Mouse (Mus musculus) thymus, postnatal 10 days (tissue): Measurements from ENCODE around the gene Krt9.

Source experiments
- DNase-seq, 2 experiments: peaks; one replicate each; pipeline ENCODE4 v3.0.0; 2021; ENCODE audit warnings: low spot score in 2 of 2

Krt9 gene

DNA sequence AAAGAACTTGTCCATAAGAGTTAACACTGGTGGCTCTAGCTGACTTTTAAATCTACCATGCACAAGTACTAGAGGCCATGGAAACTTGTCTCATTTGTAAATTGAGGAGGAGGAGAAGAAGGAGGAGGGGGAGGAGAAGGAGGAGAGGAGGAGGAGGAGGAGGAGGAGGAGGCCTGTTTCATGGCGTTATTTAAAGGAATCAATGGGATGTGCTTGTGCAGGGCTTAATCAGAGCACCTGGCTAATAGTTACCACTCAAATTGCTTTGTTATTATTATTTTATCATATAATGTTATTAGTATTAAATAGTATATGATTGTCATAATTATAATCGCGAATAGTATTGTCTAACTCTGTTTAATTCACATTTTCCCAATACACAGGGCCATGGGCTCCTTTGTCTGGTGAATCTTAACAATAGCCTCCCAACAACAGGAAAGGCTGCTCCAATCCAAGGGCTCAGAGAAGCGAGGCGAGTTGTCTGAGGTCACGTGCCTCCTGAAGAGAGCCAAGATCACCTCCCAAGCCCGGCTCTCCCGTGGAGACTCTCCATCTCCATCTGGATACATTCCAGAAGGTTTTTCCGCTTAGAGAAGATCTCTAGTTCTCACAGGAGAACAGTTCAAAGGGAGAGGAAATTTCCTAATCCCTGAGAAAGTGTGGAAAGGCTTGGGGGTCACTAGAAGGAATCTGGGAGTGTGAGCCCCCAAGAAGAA is 44.3 kb downstream of the Krt9 start, which contains the start of gene Krt19:
TSS of gene Krt19 (minus strand) at position 51 of the 716 bp plus-strand sequence.
- no peak for DNase-seq

DNA sequence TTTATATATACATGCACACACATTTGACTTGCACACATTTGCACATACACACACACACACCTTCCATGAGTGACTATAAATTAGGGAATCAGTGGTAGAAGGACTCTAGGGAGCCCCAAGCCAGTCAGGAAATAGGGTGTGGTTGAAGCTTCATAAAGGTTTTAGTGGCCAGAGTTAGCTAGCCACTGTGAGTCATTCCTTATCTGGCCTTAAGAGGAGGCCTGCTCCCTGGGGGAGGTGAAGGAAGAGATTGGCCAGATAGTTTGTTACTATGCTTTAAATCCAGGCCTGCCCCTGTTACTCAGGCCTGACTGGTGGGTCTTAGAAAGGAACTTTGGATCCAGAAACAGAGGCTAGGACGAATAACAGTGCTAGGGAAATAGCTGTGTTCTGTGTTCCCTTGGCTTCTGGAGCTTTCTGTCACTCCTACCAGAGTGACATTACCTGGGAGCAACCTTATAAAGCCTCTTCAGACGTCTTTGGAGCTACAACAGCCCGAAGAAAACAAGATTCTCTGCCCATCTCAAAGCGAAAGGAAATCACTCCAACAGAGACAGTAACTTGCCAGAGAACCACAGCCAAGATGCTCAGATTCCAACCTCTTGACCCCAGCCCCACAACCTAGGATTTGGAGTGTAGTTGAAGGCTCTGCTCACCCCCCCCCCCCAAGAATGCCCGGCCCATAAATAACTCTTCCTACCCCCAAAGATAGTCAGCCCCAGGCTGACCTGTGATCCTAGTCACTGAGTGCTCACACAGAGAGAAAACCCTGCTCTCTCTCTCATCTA is 45.3 kb downstream of the Krt9 start:
- no peak for DNase-seq

DNA sequence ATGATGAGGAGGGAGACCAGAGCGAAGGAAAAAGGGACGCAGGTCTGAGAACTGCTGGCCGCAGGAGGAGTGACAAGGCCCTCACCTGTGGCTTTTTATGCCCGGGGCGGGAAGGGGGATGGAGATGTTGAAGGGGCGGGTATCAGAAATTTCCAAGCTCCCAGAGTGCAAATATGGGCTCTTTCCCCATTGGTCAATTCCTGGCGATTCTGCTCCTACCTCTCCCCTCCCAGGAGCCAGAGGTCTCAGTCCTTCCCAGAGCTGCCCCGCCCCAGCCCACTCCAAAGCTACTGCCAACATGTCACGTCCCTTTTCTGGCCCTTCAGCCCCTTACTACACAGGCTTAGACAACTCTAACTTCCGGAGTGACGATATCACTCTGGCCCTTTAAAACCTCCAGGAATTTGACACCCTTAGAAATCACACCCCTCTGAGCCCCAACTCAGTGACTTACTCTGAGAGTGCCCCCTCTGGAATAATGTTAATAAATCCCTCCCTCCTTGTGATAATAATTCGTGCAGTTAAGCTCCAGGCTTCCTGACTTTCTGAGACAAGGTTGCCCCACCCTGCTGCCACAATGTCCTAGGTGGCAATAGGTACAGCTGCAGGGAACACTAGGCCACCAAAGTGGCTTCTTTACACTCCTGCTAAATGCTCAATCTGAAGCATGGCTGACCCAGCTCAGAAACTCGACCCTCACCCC is 47.0 kb downstream of the Krt9 start:
- no peak for DNase-seq

DNA sequence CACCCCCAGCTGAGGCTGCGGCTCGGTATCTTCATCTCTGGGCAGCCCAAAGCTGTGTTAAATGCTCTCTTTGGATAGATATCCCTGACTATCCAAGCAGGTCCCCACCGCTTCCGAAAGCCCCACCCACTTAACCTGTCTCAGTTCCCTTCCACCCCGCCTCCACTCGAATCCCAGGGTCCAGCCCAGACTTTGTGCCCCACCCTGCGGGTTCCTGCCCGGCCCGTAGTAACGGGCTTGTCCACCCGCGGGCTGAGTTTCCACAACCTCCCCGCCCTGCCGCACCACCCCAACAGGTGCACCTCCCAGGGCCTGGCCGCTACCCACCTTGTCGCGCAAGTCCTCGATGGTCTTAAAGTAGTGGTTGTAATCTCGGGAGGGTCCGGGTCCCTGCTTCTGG is 47.9 kb downstream of the Krt9 start:
- no peak for DNase-seq

DNA sequence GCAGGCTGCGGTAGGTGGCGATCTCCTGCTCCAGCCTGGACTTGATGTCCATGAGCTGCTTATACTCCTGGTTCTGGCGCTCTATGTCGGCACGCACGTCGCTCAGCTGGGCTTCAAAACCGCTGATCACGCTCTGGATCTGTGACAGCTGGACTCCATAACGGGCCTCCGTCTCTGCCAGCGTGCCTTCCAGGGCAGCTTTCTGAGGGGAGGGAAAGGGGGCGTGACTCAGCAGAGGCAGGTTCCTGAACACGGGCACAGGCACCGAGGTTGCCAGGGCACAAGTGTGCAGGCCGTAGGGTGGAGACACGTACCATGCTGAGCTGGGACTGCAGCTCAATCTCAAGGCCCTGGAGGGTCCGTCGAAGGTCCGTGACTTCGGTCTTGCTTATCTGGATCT is 52.1 kb downstream of the Krt9 start:
- no peak for DNase-seq

DNA sequence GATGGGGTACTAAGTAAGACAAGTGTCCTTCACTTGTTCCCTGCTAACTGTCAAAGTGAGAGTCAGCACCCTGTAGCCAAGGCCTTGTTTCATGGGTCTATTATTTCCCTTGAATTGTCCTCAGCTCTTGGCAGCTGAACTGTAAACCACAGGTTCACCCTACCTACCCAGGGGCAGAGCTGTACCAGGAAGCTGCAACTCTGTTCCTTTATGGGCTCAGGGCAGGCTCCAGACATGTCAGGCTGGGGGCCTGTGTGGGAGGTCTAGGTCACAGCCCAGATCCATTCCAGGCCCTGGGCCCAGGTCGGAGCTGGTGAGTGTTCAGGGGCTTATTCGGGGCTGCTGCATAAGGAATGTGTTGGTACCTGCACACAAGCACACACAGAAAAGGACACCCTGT is 53.7 kb downstream of the Krt9 start:
- no peak for DNase-seq

DNA sequence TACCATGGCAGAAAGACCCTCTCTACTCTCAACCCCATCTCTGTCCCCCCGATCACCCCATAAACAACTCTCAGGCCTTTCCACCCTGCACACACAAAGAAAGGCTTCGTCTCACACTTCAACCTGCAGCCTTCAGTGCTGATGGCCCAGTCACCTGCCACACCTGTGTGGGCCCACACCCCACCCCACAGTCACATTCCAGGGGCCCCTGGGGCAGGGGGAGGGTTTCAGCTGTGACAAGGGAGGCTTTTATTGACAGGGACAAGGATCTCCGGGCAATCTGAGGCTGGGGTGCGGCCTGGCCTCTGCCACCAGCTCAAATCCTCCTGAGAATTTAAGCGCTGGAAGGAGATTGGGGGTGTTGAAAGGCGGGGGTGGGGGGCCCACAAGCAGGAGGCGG is 54.2 kb downstream of the Krt9 start:
- no peak for DNase-seq

DNA sequence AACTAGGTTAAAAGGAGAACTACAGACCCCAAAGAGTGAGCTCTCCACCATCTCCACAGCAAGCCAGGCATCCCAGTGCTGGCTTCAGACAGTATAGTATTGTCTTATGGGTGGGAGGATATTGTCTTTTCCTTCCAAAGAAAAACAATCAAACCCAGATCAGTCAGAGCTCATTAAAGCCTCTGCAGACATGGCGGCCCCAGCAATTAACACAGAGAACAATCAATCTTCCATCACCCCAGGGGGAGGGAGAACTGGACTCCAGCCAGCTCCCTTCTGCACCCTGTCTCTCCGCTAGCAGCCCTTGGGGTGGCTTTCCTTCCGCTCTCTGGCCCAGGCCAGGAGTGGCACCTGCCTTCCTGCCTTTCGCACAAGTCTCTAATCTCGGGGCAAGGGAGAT is 55.4 kb downstream of the Krt9 start:
- no peak for DNase-seq
